Comparison of ENCODE assay signal across 9 mouse cellular contexts in the genomic region with DNA sequence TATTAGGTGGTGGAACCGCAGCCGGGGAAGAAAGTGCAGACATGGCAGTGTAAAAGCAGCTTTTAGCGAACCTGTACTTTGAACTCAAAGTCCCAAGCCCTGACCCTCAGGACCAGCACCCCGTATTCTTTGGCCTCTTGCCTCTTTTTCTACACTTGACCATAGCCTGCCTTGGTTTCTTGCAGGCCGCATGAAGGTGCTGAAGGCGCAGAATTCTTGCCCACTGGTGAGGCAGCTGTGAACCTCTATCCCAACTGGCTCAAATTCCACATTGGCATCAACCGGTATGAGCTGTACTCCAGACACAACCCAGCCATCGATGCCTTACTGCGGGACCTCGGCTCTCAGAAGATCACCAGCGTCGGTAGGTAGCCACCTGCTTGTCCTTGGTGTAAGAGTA. TPM values are rescaled to one million over a fixed set of nuclear protein-coding genes. Genes with fewer than 3 reads are reported as not detected.
A peak's percentile ranks its signal among the peaks of the same experiment; 100 is the strongest.
DNase-seq lines count a peak whose midpoint lies in the region; ATAC-seq and TF ChIP-seq lines count a peak whose summit lies in the region.
"Had no signal": no experiment of that assay in that cellular context is flagged by ENCODE, and none has a peak within 500 bp of the region (broad histone marks: within the 10 kb centered on the region; RNA-seq: fewer than 3 reads in every experiment).

No protein-coding gene starts in this region.

- H3K4me2 ChIP-seq in forebrain, embryonic 15.5 days (replicated peaks), result peak overlapping the region; percentile 84
- H3K4me2 ChIP-seq in kidney, embryonic 16.5 days (replicated peaks; ENCODE audit: low read depth, low read length), result peak overlapping the region; percentile 96
- H3K4me2 ChIP-seq in midbrain, embryonic 14.5 days (ENCODE audit: low read length), result peak overlapping the region; percentile 83

- H3K36me3 ChIP-seq in forebrain, embryonic 15.5 days, result peaks cover 37% of the 10 kb centered on the region
- peaks cover 18% of the 10 kb centered on the region; the same call in 1 of the 2 replicates for H3K36me3 ChIP-seq in kidney, embryonic 16.5 days (ENCODE audit: insufficient read depth, low read length)
- H3K36me3 ChIP-seq in midbrain, embryonic 14.5 days (ENCODE audit: control insufficient read depth, insufficient read depth, low read length), result peaks cover 44% of the 10 kb centered on the region

- 92% methylated on average over 12 of the region's 12 CpGs for WGBS in forebrain, embryonic 15.5 days
- whole genome bisulfite sequencing in kidney, embryonic 16.5 days, result 92% methylated on average over 12 of the region's 12 CpGs
- WGBS in midbrain, embryonic 14.5 days, result 92% methylated on average over 12 of the region's 12 CpGs

- H3K9me3 ChIP-seq in forebrain, embryonic 15.5 days, result no peaks in the 10 kb centered on the region
- no peaks in the 10 kb centered on the region for H3K9me3 ChIP-seq in kidney, embryonic 16.5 days (ENCODE audit: low read length)
- no peaks in the 10 kb centered on the region for H3K9me3 ChIP-seq in midbrain, embryonic 14.5 days (ENCODE audit: control insufficient read depth, low read length)

- intact Hi-C loops in gastrocnemius, adult 2 months (cut with DNase I), result no loop called here

- peak; percentile 53 for DNase-seq in gastrocnemius, adult 2 months
- no peak for DNase-seq in gastrocnemius, postnatal 10 days
- DNase-seq in midbrain, embryonic 14.5 days, result no peak
- DNase-seq in cerebellum, adult 18-20 months, result no peak
- DNase-seq in B cell, adult 2 months, result no peak
- DNase-seq in frontal cortex, postnatal 10 days (ENCODE audit: low spot score in 2 of 2), result no peak
- DNase-seq: heart, postnatal 14 days had no signal

- TF ChIP-seq CTCF in gastrocnemius, adult 2 months (IDR thresholded peaks at IDR 0.05), result no peak

- no peak for ATAC-seq in forebrain, embryonic 15.5 days (replicated peaks)
- ATAC-seq in kidney, embryonic 16.5 days (ENCODE audit: low FRiP score, low TSS enrichment), result no peak
- no peak for ATAC-seq in midbrain, embryonic 14.5 days (ENCODE audit: low FRiP score, low TSS enrichment)

- H3K4me1 ChIP-seq in forebrain, embryonic 15.5 days, result peaks cover 79% of the 10 kb centered on the region
- peaks cover 37% of the 10 kb centered on the region for H3K4me1 ChIP-seq in kidney, embryonic 16.5 days (ENCODE audit: insufficient read depth, low read length)
- peaks cover 56% of the 10 kb centered on the region for H3K4me1 ChIP-seq in midbrain, embryonic 14.5 days (ENCODE audit: control insufficient read depth, insufficient read depth, low read length)

- peak overlapping the region; percentile 91 for H3K4me3 ChIP-seq in gastrocnemius, adult 2 months
- H3K4me3 ChIP-seq in forebrain, embryonic 15.5 days, result peak overlapping the region; percentile 81
- H3K4me3 ChIP-seq in kidney, embryonic 16.5 days (ENCODE audit: low read length), result peak overlapping the region; percentile 74
- H3K4me3 ChIP-seq in midbrain, embryonic 14.5 days (replicated peaks; ENCODE audit: low read depth, low read length), result peak overlapping the region; percentile 77

- no peaks in the 10 kb centered on the region for H3K27me3 ChIP-seq in forebrain, embryonic 15.5 days
- 0 out of 2 replicates have a peak, but pooled peaks cover 5% of the 10 kb centered on the region for H3K27me3 ChIP-seq in kidney, embryonic 16.5 days (ENCODE audit: insufficient read depth, low read length)
- no peaks in the 10 kb centered on the region for H3K27me3 ChIP-seq in midbrain, embryonic 14.5 days (ENCODE audit: control insufficient read depth, insufficient read depth, low read length)

- H3K9ac ChIP-seq in forebrain, embryonic 15.5 days (replicated peaks), result peak overlapping the region; percentile 97
- H3K9ac ChIP-seq in kidney, embryonic 16.5 days (replicated peaks; ENCODE audit: low read length), result peak overlapping the region; percentile 10
- peak overlapping the region; percentile 93 for H3K9ac ChIP-seq in midbrain, embryonic 14.5 days (replicated peaks; ENCODE audit: low read length)

- peak overlapping the region; percentile 97 for H3K27ac ChIP-seq in gastrocnemius, adult 2 months
- no peak overlapping the region for H3K27ac ChIP-seq in forebrain, embryonic 15.5 days (replicated peaks)
- peak overlapping the region; percentile 82 for H3K27ac ChIP-seq in kidney, embryonic 16.5 days (ENCODE audit: low read length)
- no peak overlapping the region for H3K27ac ChIP-seq in midbrain, embryonic 14.5 days (replicated peaks; ENCODE audit: low read depth, low read length)

RNA-seq across cellular contexts. Expression of gene Fam20c, which starts 3.3 kb away (rescaled TPM):
- total RNA-seq in gastrocnemius, adult 2 months (2021), result 10 to 100 TPM; 16.8 to 21.3 TPM
- total RNA-seq in gastrocnemius, postnatal 10 days (2021), result 10 to 100 TPM; 29.2 to 41.6 TPM
- polyA plus RNA-seq in forebrain, embryonic 15.5 days (2015; fragmentation: Nextera tagmentation; extraction: Ambion mirVana), result 43.7 and 47.3 TPM in 2 replicates
- 18.2 and 20.8 TPM in 2 replicates for polyA plus RNA-seq in kidney, embryonic 16.5 days (2015; fragmentation: Nextera tagmentation; extraction: Ambion mirVana)
- 51.2 and 56.1 TPM in 2 replicates for polyA plus RNA-seq in midbrain, embryonic 14.5 days (2014; fragmentation: Nextera tagmentation; extraction: Ambion mirVana)

Comparison
In these comparisons a context has a peak if more than half of its experiments do, and no peak if none do; other contexts are left out.
1. H3K27ac ChIP-seq: peak in gastrocnemius, adult 2 months (single experiment) and kidney, embryonic 16.5 days (single experiment); none in forebrain, embryonic 15.5 days (single experiment) and midbrain, embryonic 14.5 days (single experiment).
2. H3K9ac ChIP-seq: peak in every context shown above with its lines; median percentile 97 in forebrain, embryonic 15.5 days; 93 in midbrain, embryonic 14.5 days; 10 in kidney, embryonic 16.5 days.
3. Peak in every context shown above with its lines, with median percentiles within 50 percentile points of each other: H3K4me3 ChIP-seq and H3K4me2 ChIP-seq.